Mouse (Mus musculus): Measurements from ENCODE around the gene Gmppa. TPM values are rescaled to one million over a fixed set of nuclear protein-coding genes. Genes with fewer than 3 reads are reported as not detected.

Gene Gmppa
- polyA plus RNA-seq, 1 experiment from 2014 or later: 93.1 TPM

- Histone ChIP-seq H3K27me3 (replicated peaks; ENCODE audit: control insufficient read depth, insufficient read depth, low read length) (no peaks in the 10 kb centered on the region), H3K4me3 (replicated peaks; ENCODE audit: low read length) (no peak overlapping the region), H3K4me2 (ENCODE audit: low read length) (0 out of 2 replicates have a peak overlapping the region, but pooled peaks have one; percentile 1), H3K9ac (replicated peaks; ENCODE audit: low read depth, low read length) (no peak overlapping the region; the same call in 1 of the 2 replicates), H3K27ac (ENCODE audit: low read length) (no peak overlapping the region), H3K4me1 (replicated peaks; ENCODE audit: control insufficient read depth, insufficient read depth, low read length) (peaks cover 15% of the 10 kb centered on the region), H3K9me3 (ENCODE audit: control insufficient read depth, low read length) (no peaks in the 10 kb centered on the region), H3K36me3 (ENCODE audit: control insufficient read depth, insufficient read depth) (no peaks in the 10 kb centered on the region)
- ATAC-seq: peak; percentile 76
- 6% methylated on average over 15 of the region's 15 CpGs for WGBS
Measured at GRCm38 (mm10) chr1:75399755-75400492, 35.8 kb upstream of the Gmppa start.

GRCm38 (mm10) chr1:75400493-75401115 lies 35.1 kb upstream of the Gmppa start:
- WGBS: 50% methylated on average over 6 of the region's 6 CpGs
- no peak overlapping the region for H3K27ac ChIP-seq (ENCODE audit: low read length)
- peaks cover 15% of the 10 kb centered on the region for H3K4me1 ChIP-seq (replicated peaks; ENCODE audit: control insufficient read depth, insufficient read depth, low read length)
- H3K4me3 ChIP-seq (replicated peaks; ENCODE audit: low read length): no peak overlapping the region
- ATAC-seq: no peak
- no peak overlapping the region for H3K4me2 ChIP-seq (ENCODE audit: low read length)
- H3K9me3 ChIP-seq (ENCODE audit: control insufficient read depth, low read length): no peaks in the 10 kb centered on the region
- no peaks in the 10 kb centered on the region for H3K27me3 ChIP-seq (replicated peaks; ENCODE audit: control insufficient read depth, insufficient read depth, low read length)
- no peak overlapping the region for H3K9ac ChIP-seq (replicated peaks; ENCODE audit: low read depth, low read length)
- no peaks in the 10 kb centered on the region for H3K36me3 ChIP-seq (ENCODE audit: control insufficient read depth, insufficient read depth)

GRCm38 (mm10) chr1:75405547-75405946 lies 30.2 kb upstream of the Gmppa start:
- 54% methylated on average over 3 of the region's 3 CpGs for WGBS
- Histone ChIP-seq H3K4me2 (ENCODE audit: low read length) (no peak overlapping the region), H3K36me3 (ENCODE audit: control insufficient read depth, insufficient read depth) (no peaks in the 10 kb centered on the region), H3K27ac (ENCODE audit: low read length) (no peak overlapping the region), H3K4me1 (replicated peaks; ENCODE audit: control insufficient read depth, insufficient read depth, low read length) (no peaks in the 10 kb centered on the region), H3K9me3 (ENCODE audit: control insufficient read depth, low read length) (no peaks in the 10 kb centered on the region), H3K9ac (replicated peaks; ENCODE audit: low read depth, low read length) (no peak overlapping the region), H3K4me3 (replicated peaks; ENCODE audit: low read length) (no peak overlapping the region), H3K27me3 (replicated peaks; ENCODE audit: control insufficient read depth, insufficient read depth, low read length) (no peaks in the 10 kb centered on the region)
- ATAC-seq: no peak

GRCm38 (mm10) chr1:75406173-75406572 lies 29.6 kb upstream of the Gmppa start:
- Histone ChIP-seq H3K4me2 (ENCODE audit: low read length) (no peak overlapping the region), H3K9me3 (ENCODE audit: control insufficient read depth, low read length) (no peaks in the 10 kb centered on the region), H3K27ac (ENCODE audit: low read length) (no peak overlapping the region), H3K4me3 (replicated peaks; ENCODE audit: low read length) (no peak overlapping the region), H3K27me3 (replicated peaks; ENCODE audit: control insufficient read depth, insufficient read depth, low read length) (no peaks in the 10 kb centered on the region), H3K9ac (replicated peaks; ENCODE audit: low read depth, low read length) (no peak overlapping the region), H3K4me1 (replicated peaks; ENCODE audit: control insufficient read depth, insufficient read depth, low read length) (no peaks in the 10 kb centered on the region), H3K36me3 (ENCODE audit: control insufficient read depth, insufficient read depth) (no peaks in the 10 kb centered on the region)
- no peak for ATAC-seq
- 89% methylated on average over 15 of the region's 15 CpGs for WGBS

GRCm38 (mm10) chr1:75407056-75407455 lies 28.7 kb upstream of the Gmppa start:
- Histone ChIP-seq H3K4me1 (replicated peaks; ENCODE audit: control insufficient read depth, insufficient read depth, low read length) (no peaks in the 10 kb centered on the region), H3K27ac (ENCODE audit: low read length) (no peak overlapping the region), H3K36me3 (ENCODE audit: control insufficient read depth, insufficient read depth) (no peaks in the 10 kb centered on the region), H3K4me3 (replicated peaks; ENCODE audit: low read length) (no peak overlapping the region), H3K4me2 (ENCODE audit: low read length) (no peak overlapping the region), H3K9me3 (ENCODE audit: control insufficient read depth, low read length) (no peaks in the 10 kb centered on the region), H3K27me3 (replicated peaks; ENCODE audit: control insufficient read depth, insufficient read depth, low read length) (no peaks in the 10 kb centered on the region), H3K9ac (replicated peaks; ENCODE audit: low read depth, low read length) (no peak overlapping the region)
- 95% methylated on average over 9 of the region's 9 CpGs for WGBS
- ATAC-seq: no peak

- no peak overlapping the region for H3K27ac ChIP-seq (ENCODE audit: low read length)
- WGBS: 79% methylated on average over 4 of the region's 4 CpGs
- no peak overlapping the region for H3K4me2 ChIP-seq (ENCODE audit: low read length)
- H3K9ac ChIP-seq (replicated peaks; ENCODE audit: low read depth, low read length): no peak overlapping the region
- no peaks in the 10 kb centered on the region for H3K36me3 ChIP-seq (ENCODE audit: control insufficient read depth, insufficient read depth)
- no peak for ATAC-seq
- no peaks in the 10 kb centered on the region for H3K9me3 ChIP-seq (ENCODE audit: control insufficient read depth, low read length)
- H3K27me3 ChIP-seq (replicated peaks; ENCODE audit: control insufficient read depth, insufficient read depth, low read length): no peaks in the 10 kb centered on the region
- H3K4me3 ChIP-seq (replicated peaks; ENCODE audit: low read length): no peak overlapping the region
- no peaks in the 10 kb centered on the region for H3K4me1 ChIP-seq (replicated peaks; ENCODE audit: control insufficient read depth, insufficient read depth, low read length)
Measured at GRCm38 (mm10) chr1:75408210-75408609, 27.5 kb upstream of the Gmppa start.

- no peak overlapping the region for H3K9ac ChIP-seq (replicated peaks; ENCODE audit: low read depth, low read length)
- 90% methylated on average over 7 of the region's 7 CpGs for WGBS
- no peak overlapping the region for H3K27ac ChIP-seq (ENCODE audit: low read length)
- no peaks in the 10 kb centered on the region for H3K9me3 ChIP-seq (ENCODE audit: control insufficient read depth, low read length)
- H3K36me3 ChIP-seq (ENCODE audit: control insufficient read depth, insufficient read depth): no peaks in the 10 kb centered on the region
- ATAC-seq: no peak
- no peaks in the 10 kb centered on the region for H3K27me3 ChIP-seq (replicated peaks; ENCODE audit: control insufficient read depth, insufficient read depth, low read length)
- H3K4me2 ChIP-seq (ENCODE audit: low read length): no peak overlapping the region
- H3K4me3 ChIP-seq (replicated peaks; ENCODE audit: low read length): no peak overlapping the region
- H3K4me1 ChIP-seq (replicated peaks; ENCODE audit: control insufficient read depth, insufficient read depth, low read length): no peaks in the 10 kb centered on the region
Measured at GRCm38 (mm10) chr1:75409950-75410349, 25.8 kb upstream of the Gmppa start.

GRCm38 (mm10) chr1:75412196-75412595 lies 23.5 kb upstream of the Gmppa start:
- H3K9ac ChIP-seq (replicated peaks; ENCODE audit: low read depth, low read length): no peak overlapping the region
- no peaks in the 10 kb centered on the region for H3K9me3 ChIP-seq (ENCODE audit: control insufficient read depth, low read length)

GRCm38 (mm10) chr1:75413749-75414148 lies 22.0 kb upstream of the Gmppa start:
- H3K4me3 ChIP-seq (replicated peaks; ENCODE audit: low read length): no peak overlapping the region
- H3K36me3 ChIP-seq (ENCODE audit: control insufficient read depth, insufficient read depth): no peaks in the 10 kb centered on the region
- no peaks in the 10 kb centered on the region for H3K27me3 ChIP-seq (replicated peaks; ENCODE audit: control insufficient read depth, insufficient read depth, low read length)
- H3K4me1 ChIP-seq (replicated peaks; ENCODE audit: control insufficient read depth, insufficient read depth, low read length): no peaks in the 10 kb centered on the region
- no peak overlapping the region for H3K4me2 ChIP-seq (ENCODE audit: low read length)
- WGBS: 56% methylated on average over 3 of the region's 3 CpGs
- ATAC-seq: no peak
- no peak overlapping the region for H3K9ac ChIP-seq (replicated peaks; ENCODE audit: low read depth, low read length)
- H3K27ac ChIP-seq (ENCODE audit: low read length): no peak overlapping the region
- no peaks in the 10 kb centered on the region for H3K9me3 ChIP-seq (ENCODE audit: control insufficient read depth, low read length)

More at GRCm38 (mm10) chr1:75412196-75412595, 23.5 kb upstream of the Gmppa start:
- ATAC-seq: no peak
- WGBS: 94% methylated on average over 3 of the region's 3 CpGs
- H3K27me3 ChIP-seq (replicated peaks; ENCODE audit: control insufficient read depth, insufficient read depth, low read length): no peaks in the 10 kb centered on the region
- no peaks in the 10 kb centered on the region for H3K4me1 ChIP-seq (replicated peaks; ENCODE audit: control insufficient read depth, insufficient read depth, low read length)
- no peak overlapping the region for H3K4me2 ChIP-seq (ENCODE audit: low read length)
- no peaks in the 10 kb centered on the region for H3K36me3 ChIP-seq (ENCODE audit: control insufficient read depth, insufficient read depth)
- H3K27ac ChIP-seq (ENCODE audit: low read length): no peak overlapping the region
- no peak overlapping the region for H3K4me3 ChIP-seq (replicated peaks; ENCODE audit: low read length)
